Mouse (Mus musculus): ENCODE data around the gene Farp1. TPM values are rescaled to one million over a fixed set of nuclear protein-coding genes. Genes with fewer than 3 reads are reported as not detected.
A peak's percentile ranks its signal among the peaks of the same experiment; 100 is the strongest.

The Farp1 gene
- polyA plus RNA-seq, 1 experiment from 2014 or later = 40.9 TPM

GRCm38 (mm10) chr14:121093860-121094259 is 58.9 kb downstream of the Farp1 start:
- 84% methylated on average over 6 of the region's 6 CpGs for WGBS
- Histone ChIP-seq H3K9ac (no peak overlapping the region), H3K4me1 (peaks cover 48% of the 10 kb centered on the region), H3K27ac (no peak overlapping the region), H3K4me3 (no peak overlapping the region), H3K9me3 (peaks cover 3% of the 10 kb centered on the region), H3K27me3 (no peaks in the 10 kb centered on the region), H3K36me3 (peaks cover 31% of the 10 kb centered on the region), H3K4me2 (replicated peaks) (no peak overlapping the region)
- ATAC-seq (ENCODE audit: low FRiP score, low read depth) = no peak

GRCm38 (mm10) chr14:121097640-121098435 is 62.8 kb downstream of the Farp1 start:
- Histone ChIP-seq H3K9me3 (no peaks in the 10 kb centered on the region), H3K27me3 (no peaks in the 10 kb centered on the region), H3K4me2 (replicated peaks) (no peak overlapping the region), H3K9ac (no peak overlapping the region), H3K4me3 (no peak overlapping the region), H3K36me3 (peaks cover 19% of the 10 kb centered on the region), H3K27ac (peak overlapping the region; percentile 39; the same call in 1 of the 2 replicates), H3K4me1 (peaks cover 62% of the 10 kb centered on the region)
- peak; percentile 37; the same call in 1 of the 2 replicates for ATAC-seq (ENCODE audit: low FRiP score, low read depth)
- WGBS = 62% methylated on average over 12 of the region's 12 CpGs

GRCm38 (mm10) chr14:121099120-121099519 is 64.1 kb downstream of the Farp1 start:
- no peak for ATAC-seq (ENCODE audit: low FRiP score, low read depth)
- Histone ChIP-seq H3K27ac (no peak overlapping the region; the same call in 1 of the 2 replicates), H3K9ac (no peak overlapping the region), H3K36me3 (peaks cover 18% of the 10 kb centered on the region), H3K27me3 (no peaks in the 10 kb centered on the region), H3K4me2 (replicated peaks) (no peak overlapping the region), H3K9me3 (no peaks in the 10 kb centered on the region), H3K4me3 (no peak overlapping the region), H3K4me1 (peaks cover 66% of the 10 kb centered on the region)
- 76% methylated on average over 8 of the region's 8 CpGs for WGBS

GRCm38 (mm10) chr14:121099876-121100275 is 64.9 kb downstream of the Farp1 start:
- peaks cover 74% of the 10 kb centered on the region for H3K4me1 ChIP-seq
- no peak overlapping the region for H3K27ac ChIP-seq
- H3K27me3 ChIP-seq = no peaks in the 10 kb centered on the region
- no peak overlapping the region for H3K4me2 ChIP-seq (replicated peaks)
- peaks cover 15% of the 10 kb centered on the region for H3K36me3 ChIP-seq
- no peak overlapping the region for H3K4me3 ChIP-seq
- whole genome bisulfite sequencing = 69% methylated on average over 2 of the region's 2 CpGs
- no peak overlapping the region for H3K9ac ChIP-seq
- no peaks in the 10 kb centered on the region for H3K9me3 ChIP-seq
- ATAC-seq (ENCODE audit: low FRiP score, low read depth) = no peak

GRCm38 (mm10) chr14:121100829-121101228 is 65.8 kb downstream of the Farp1 start:
- H3K27ac ChIP-seq = no peak overlapping the region
- H3K4me1 ChIP-seq = peaks cover 82% of the 10 kb centered on the region
- H3K36me3 ChIP-seq = peaks cover 15% of the 10 kb centered on the region
- H3K4me2 ChIP-seq (replicated peaks) = no peak overlapping the region
- WGBS = 13% methylated on average over 2 of the region's 2 CpGs
- no peaks in the 10 kb centered on the region for H3K27me3 ChIP-seq
- no peak overlapping the region for H3K9ac ChIP-seq
- H3K4me3 ChIP-seq = no peak overlapping the region
- no peaks in the 10 kb centered on the region for H3K9me3 ChIP-seq
- ATAC-seq (ENCODE audit: low FRiP score, low read depth) = no peak

- Histone ChIP-seq H3K9ac (no peak overlapping the region), H3K4me1 (peaks cover 89% of the 10 kb centered on the region), H3K4me3 (no peak overlapping the region), H3K27ac (peak overlapping the region; percentile 39; the same call in 1 of the 2 replicates), H3K36me3 (peaks cover 13% of the 10 kb centered on the region), H3K9me3 (no peaks in the 10 kb centered on the region), H3K27me3 (no peaks in the 10 kb centered on the region), H3K4me2 (replicated peaks) (no peak overlapping the region)
- 79% methylated on average over 5 of the region's 5 CpGs for WGBS
- no peak for ATAC-seq (ENCODE audit: low FRiP score, low read depth)
These were observed 66.5 kb downstream of the Farp1 start for GRCm38 (mm10) chr14:121101531-121101930.

GRCm38 (mm10) chr14:121102599-121102998 is 67.6 kb downstream of the Farp1 start:
- 79% methylated on average over 5 of the region's 5 CpGs for WGBS
- Histone ChIP-seq H3K4me3 (no peak overlapping the region), H3K9me3 (no peaks in the 10 kb centered on the region), H3K9ac (no peak overlapping the region), H3K27me3 (no peaks in the 10 kb centered on the region), H3K4me1 (peaks cover 91% of the 10 kb centered on the region), H3K4me2 (replicated peaks) (no peak overlapping the region), H3K27ac (peak overlapping the region; percentile 61; the same call in 1 of the 2 replicates), H3K36me3 (peaks cover 13% of the 10 kb centered on the region)
- no peak for ATAC-seq (ENCODE audit: low FRiP score, low read depth)

- H3K4me1 ChIP-seq = peaks cover 91% of the 10 kb centered on the region
- no peak overlapping the region for H3K4me3 ChIP-seq
- H3K9me3 ChIP-seq = no peaks in the 10 kb centered on the region
- no peak overlapping the region for H3K9ac ChIP-seq
- H3K36me3 ChIP-seq = peaks cover 13% of the 10 kb centered on the region
- H3K27ac ChIP-seq = peak overlapping the region; percentile 61; the same call in 1 of the 2 replicates
- ATAC-seq (ENCODE audit: low FRiP score, low read depth) = no peak; the same call in 1 of the 2 replicates
- WGBS = 25% methylated on average over 9 of the region's 9 CpGs
- H3K27me3 ChIP-seq = no peaks in the 10 kb centered on the region
- H3K4me2 ChIP-seq (replicated peaks) = no peak overlapping the region
These were observed 68.5 kb downstream of the Farp1 start for GRCm38 (mm10) chr14:121103459-121103858.

- Histone ChIP-seq H3K4me3 (no peak overlapping the region), H3K9ac (no peak overlapping the region), H3K27me3 (no peaks in the 10 kb centered on the region), H3K4me1 (peaks cover 92% of the 10 kb centered on the region), H3K36me3 (peaks cover 13% of the 10 kb centered on the region), H3K27ac (0 out of 2 replicates have a peak overlapping the region, but pooled peaks have one; percentile 15), H3K9me3 (no peaks in the 10 kb centered on the region), H3K4me2 (replicated peaks) (no peak overlapping the region)
- 23% methylated on average over 7 of the region's 7 CpGs for WGBS
- ATAC-seq (ENCODE audit: low FRiP score, low read depth) = no peak
These were observed 69.8 kb downstream of the Farp1 start for GRCm38 (mm10) chr14:121104760-121105329.

- no peak for ATAC-seq (ENCODE audit: low FRiP score, low read depth)
- Histone ChIP-seq H3K4me3 (no peak overlapping the region), H3K27ac (peak overlapping the region; percentile 95; the same call in 1 of the 2 replicates), H3K36me3 (peaks cover 16% of the 10 kb centered on the region), H3K9ac (no peak overlapping the region), H3K27me3 (no peaks in the 10 kb centered on the region), H3K4me1 (peaks cover 96% of the 10 kb centered on the region), H3K4me2 (replicated peaks) (no peak overlapping the region), H3K9me3 (no peaks in the 10 kb centered on the region)
- WGBS = 30% methylated on average over 4 of the region's 4 CpGs
These were observed 71.9 kb downstream of the Farp1 start for GRCm38 (mm10) chr14:121106906-121107305.

- Histone ChIP-seq H3K4me3 (0 out of 2 replicates have a peak overlapping the region, but pooled peaks have one; percentile 0), H3K27ac (peak overlapping the region; percentile 95), H3K9ac (no peak overlapping the region), H3K4me2 (replicated peaks) (peak overlapping the region; percentile 54), H3K36me3 (peaks cover 15% of the 10 kb centered on the region), H3K4me1 (peaks cover 97% of the 10 kb centered on the region), H3K27me3 (no peaks in the 10 kb centered on the region), H3K9me3 (no peaks in the 10 kb centered on the region)
- peak; percentile 9; the same call in 1 of the 2 replicates for ATAC-seq (ENCODE audit: low FRiP score, low read depth)
- 15% methylated on average over 10 of the region's 10 CpGs for WGBS
These were observed 72.8 kb downstream of the Farp1 start for GRCm38 (mm10) chr14:121107707-121108285.
